Mouse (Mus musculus): ENCODE measurements around the gene Pfas. TPM values are rescaled to one million over a fixed set of nuclear protein-coding genes. Genes with fewer than 3 reads are reported as not detected.
"Not testable (repeated sequence)": the region's sequence is repeated elsewhere in the genome, so short reads cannot be mapped to it uniquely, and the experiment has no call there.

Gene Pfas
- polyA plus RNA-seq, 1 experiment from 2014 or later, result 14.3 TPM

DNA sequence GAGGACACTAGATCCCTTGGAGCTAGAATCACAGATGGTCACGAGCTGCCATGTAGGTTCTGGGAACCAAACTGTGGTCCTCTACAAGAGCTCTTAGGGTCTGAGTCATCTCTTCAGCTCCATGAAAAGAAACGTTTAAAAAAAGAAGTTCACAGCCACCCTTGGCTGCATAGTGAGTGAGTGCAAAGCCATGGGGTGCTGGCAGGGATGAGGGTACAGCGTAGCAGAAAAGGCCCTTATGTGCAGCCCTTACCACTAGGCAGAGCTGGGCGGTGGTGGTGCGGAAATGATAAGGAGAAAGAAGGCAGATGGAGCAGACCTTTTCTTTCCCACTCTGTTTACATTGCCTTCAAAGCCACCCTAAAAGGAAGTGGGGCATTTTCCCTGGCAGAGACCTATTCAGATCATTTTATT lies 28.9 kb downstream of the Pfas start:
- Histone ChIP-seq H3K36me3 (ENCODE audit: control insufficient read depth, insufficient read depth, low read length) (no peaks in the 10 kb centered on the region), H3K9me3 (ENCODE audit: control insufficient read depth, low read length) (no peaks in the 10 kb centered on the region), H3K4me3 (ENCODE audit: control insufficient read depth in 1 of 2, insufficient read depth in 1 of 2, low read depth in 1 of 2, low read length in 2 of 2) (no peak overlapping the region), H3K4me2 (ENCODE audit: low read length) (no peak overlapping the region), H3K9ac (ENCODE audit: low read length) (no peak overlapping the region), H3K27me3 (ENCODE audit: control insufficient read depth, insufficient read depth, low read length) (no peaks in the 10 kb centered on the region), H3K4me1 (ENCODE audit: control insufficient read depth in 2 of 2, insufficient read depth in 2 of 2, low read length in 2 of 2) (no peaks in the 10 kb centered on the region), H3K27ac (replicated peaks in 1 of 2; ENCODE audit: control insufficient read depth in 1 of 2, insufficient read depth in 1 of 2, low read depth in 2 of 2, low read length in 2 of 2) (no peak overlapping the region)
- no peak for ATAC-seq (ENCODE audit: insufficient number of reproducible peaks, insufficient read depth, low FRiP score, low read depth)
- 45% methylated on average over 5 of the region's 5 CpGs for WGBS

DNA sequence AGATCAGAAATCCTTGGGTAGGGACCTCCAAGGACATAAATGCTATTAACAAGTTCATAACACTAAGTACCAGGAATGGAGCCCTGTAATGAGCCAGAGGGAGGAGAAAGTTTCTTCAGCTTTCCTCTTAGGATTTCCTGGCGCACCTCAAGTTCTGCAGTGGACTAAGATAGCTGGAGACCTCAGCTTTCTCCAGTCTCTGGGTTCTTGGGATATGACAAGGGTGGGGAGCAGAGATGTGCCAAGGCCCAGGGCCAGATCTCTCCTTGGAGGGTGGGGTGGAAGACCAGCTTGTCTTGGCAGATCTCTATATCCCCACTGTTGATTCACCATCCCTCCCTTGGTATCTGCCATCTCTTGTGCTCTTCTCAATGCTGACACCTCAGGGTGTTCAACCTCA lies 32.7 kb downstream of the Pfas start:
- Histone ChIP-seq H3K4me1 (ENCODE audit: control insufficient read depth in 2 of 2, insufficient read depth in 2 of 2, low read length in 2 of 2) (peaks cover 20 to 24% of the 10 kb centered on the region in 2 experiments), H3K36me3 (ENCODE audit: control insufficient read depth, insufficient read depth, low read length) (no peaks in the 10 kb centered on the region), H3K4me2 (ENCODE audit: low read length) (no peak overlapping the region), H3K27me3 (ENCODE audit: control insufficient read depth, insufficient read depth, low read length) (no peaks in the 10 kb centered on the region), H3K27ac (replicated peaks in 1 of 2; ENCODE audit: control insufficient read depth in 1 of 2, insufficient read depth in 1 of 2, low read depth in 2 of 2, low read length in 2 of 2) (no peak overlapping the region), H3K4me3 (ENCODE audit: control insufficient read depth in 1 of 2, insufficient read depth in 1 of 2, low read depth in 1 of 2, low read length in 2 of 2) (no peak overlapping the region), H3K9me3 (ENCODE audit: control insufficient read depth, low read length) (no peaks in the 10 kb centered on the region), H3K9ac (ENCODE audit: low read length) (no peak overlapping the region)
- no peak for ATAC-seq (ENCODE audit: insufficient number of reproducible peaks, insufficient read depth, low FRiP score, low read depth)
- WGBS, result 77% methylated on average over 1 of the region's 1 CpGs

DNA sequence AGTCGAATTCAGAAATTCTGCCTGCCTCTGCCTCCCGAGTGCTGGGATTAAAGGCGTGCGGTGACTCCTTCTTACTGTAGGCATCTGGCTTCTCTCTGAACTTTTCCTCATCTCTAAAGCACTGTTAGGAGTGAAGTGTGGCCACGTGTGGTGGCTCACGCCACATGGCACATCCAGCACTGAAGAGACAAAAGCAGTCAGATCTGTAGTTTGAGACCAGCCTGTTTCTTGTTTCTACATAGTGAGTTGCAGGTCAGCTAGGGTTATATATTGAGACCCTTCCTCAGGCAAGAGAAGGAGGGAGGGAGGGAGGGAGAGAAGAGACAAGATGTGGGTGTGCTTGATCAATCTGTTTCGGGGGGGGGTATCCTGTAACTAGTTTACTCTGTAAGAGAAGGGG lies 33.2 kb downstream of the Pfas start, which contains the start of gene Rangrf:
Gene Rangrf, minus strand, starts transcription at position 101 of the 400 bp plus-strand sequence.
- WGBS, result 70% methylated on average over 7 of the region's 7 CpGs
- Histone ChIP-seq H3K27me3 (ENCODE audit: control insufficient read depth, insufficient read depth, low read length) (no peaks in the 10 kb centered on the region), H3K4me3 (ENCODE audit: control insufficient read depth in 1 of 2, insufficient read depth in 1 of 2, low read depth in 1 of 2, low read length in 2 of 2) (peak within 1 kb of the TSS; percentile 48 to 61; a peak in 3 of 4 replicates), H3K4me2 (ENCODE audit: low read length) (peak within 1 kb of the TSS; percentile 76), H3K4me1 (ENCODE audit: control insufficient read depth in 2 of 2, insufficient read depth in 2 of 2, low read length in 2 of 2) (peaks cover 26% of the 10 kb centered on the region in 2 experiments), H3K36me3 (ENCODE audit: control insufficient read depth, insufficient read depth, low read length) (no peaks in the 10 kb centered on the region), H3K27ac (replicated peaks in 1 of 2; ENCODE audit: control insufficient read depth in 1 of 2, insufficient read depth in 1 of 2, low read depth in 2 of 2, low read length in 2 of 2) (no peak within 1 kb of the TSS), H3K9ac (ENCODE audit: low read length) (peak within 1 kb of the TSS; percentile 60), H3K9me3 (ENCODE audit: control insufficient read depth, low read length) (no peaks in the 10 kb centered on the region)
- ATAC-seq (ENCODE audit: insufficient number of reproducible peaks, insufficient read depth, low FRiP score, low read depth), result no peak

DNA sequence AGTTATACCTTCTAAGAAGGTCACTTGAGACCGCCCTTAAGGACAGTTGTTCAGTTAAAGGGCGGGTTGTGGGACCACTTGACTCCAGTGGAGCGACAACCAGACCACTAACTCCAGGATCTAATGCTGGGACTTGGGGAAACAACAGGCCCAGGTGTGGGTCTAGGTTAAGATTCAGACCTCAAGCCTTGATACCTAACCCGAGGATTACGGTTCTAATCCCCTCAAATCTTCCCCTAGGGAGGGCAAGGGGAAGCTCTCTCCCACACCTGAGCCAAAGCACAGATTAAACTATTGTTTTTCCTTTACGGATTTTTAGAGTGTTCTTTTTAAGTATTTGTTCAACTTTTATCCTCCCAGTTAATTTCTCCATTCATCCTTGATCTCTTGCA lies 34.2 kb downstream of the Pfas start:
- no peak for ATAC-seq (ENCODE audit: insufficient number of reproducible peaks, insufficient read depth, low FRiP score, low read depth)
- peak overlapping the region; percentile 60 for H3K9ac ChIP-seq (ENCODE audit: low read length)
- peaks cover 27 to 29% of the 10 kb centered on the region in 2 experiments for H3K4me1 ChIP-seq (ENCODE audit: control insufficient read depth in 2 of 2, insufficient read depth in 2 of 2, low read length in 2 of 2)

DNA sequence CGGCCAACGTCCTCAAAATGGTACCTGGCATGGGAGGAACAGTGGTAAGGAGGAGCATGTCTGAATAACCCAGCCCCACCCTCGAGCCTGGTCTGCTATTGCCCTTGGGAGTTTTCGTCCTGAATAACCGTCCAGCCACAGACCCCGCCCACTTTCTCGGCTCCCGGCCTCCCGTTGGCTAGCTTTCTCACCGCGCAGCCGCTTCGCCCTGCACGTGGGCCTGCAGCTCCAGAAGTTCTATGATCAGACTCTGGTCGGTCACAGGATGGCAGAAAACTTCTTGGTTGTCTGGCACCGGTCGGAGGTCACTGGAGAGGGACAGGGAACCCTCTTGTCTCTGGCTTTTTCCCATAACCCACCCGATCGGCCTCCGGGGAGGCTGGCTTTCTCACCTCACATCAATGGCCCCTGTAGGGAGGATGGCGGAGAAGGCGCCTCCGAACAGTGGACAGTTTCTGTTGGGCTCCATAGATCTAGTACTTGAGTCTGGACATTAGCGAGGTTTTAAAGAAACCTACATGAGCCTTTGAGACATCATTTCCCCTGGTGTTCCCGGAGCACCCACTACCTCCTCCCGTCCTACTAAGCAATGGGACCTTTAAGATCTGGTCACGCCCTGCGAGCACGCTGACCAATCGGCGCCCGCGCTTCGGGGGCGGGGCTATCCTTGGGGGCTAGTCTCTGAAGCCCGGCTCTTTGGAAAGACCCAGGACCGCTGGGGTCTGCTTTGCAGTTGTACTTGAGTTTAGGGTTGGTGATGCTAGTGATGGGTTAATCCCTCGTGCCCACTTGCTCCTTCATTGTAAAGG lies 34.8 kb downstream of the Pfas start:
- under 1% methylated on average over 37 of the region's 38 CpGs for WGBS
- not testable (repeated sequence) for H3K36me3 ChIP-seq (ENCODE audit: control insufficient read depth, insufficient read depth, low read length); H3K9me3 ChIP-seq (ENCODE audit: control insufficient read depth, low read length); H3K27me3 ChIP-seq (ENCODE audit: control insufficient read depth, insufficient read depth, low read length)
- Histone ChIP-seq H3K9ac (ENCODE audit: low read length) (peak overlapping the region; percentile 64), H3K4me1 (ENCODE audit: control insufficient read depth in 2 of 2, insufficient read depth in 2 of 2, low read length in 2 of 2) (peaks cover 28 to 29% of the 10 kb centered on the region in 2 experiments), H3K27ac (replicated peaks in 1 of 2; ENCODE audit: control insufficient read depth in 1 of 2, insufficient read depth in 1 of 2, low read depth in 2 of 2, low read length in 2 of 2) (peak overlapping the region; percentile 26 to 49; a peak in 1 of 4 replicates), H3K4me2 (ENCODE audit: low read length) (peak overlapping the region; percentile 76), H3K4me3 (ENCODE audit: control insufficient read depth in 1 of 2, insufficient read depth in 1 of 2, low read depth in 1 of 2, low read length in 2 of 2) (peak overlapping the region; percentile 48 to 61)
- peak; percentile 77 for ATAC-seq (ENCODE audit: insufficient number of reproducible peaks, insufficient read depth, low FRiP score, low read depth)

More for the DNA sequence above, 34.2 kb downstream of the Pfas start:
- Histone ChIP-seq H3K27ac (replicated peaks in 1 of 2; ENCODE audit: control insufficient read depth in 1 of 2, insufficient read depth in 1 of 2, low read depth in 2 of 2, low read length in 2 of 2) (no peak overlapping the region), H3K4me2 (ENCODE audit: low read length) (peak overlapping the region; percentile 76), H3K9me3 (ENCODE audit: control insufficient read depth, low read length) (no peaks in the 10 kb centered on the region), H3K36me3 (ENCODE audit: control insufficient read depth, insufficient read depth, low read length) (no peaks in the 10 kb centered on the region), H3K4me3 (ENCODE audit: control insufficient read depth in 1 of 2, insufficient read depth in 1 of 2, low read depth in 1 of 2, low read length in 2 of 2) (peak overlapping the region; percentile 48 to 61), H3K27me3 (ENCODE audit: control insufficient read depth, insufficient read depth, low read length) (no peaks in the 10 kb centered on the region)
- WGBS, result 26% methylated on average over 6 of the region's 6 CpGs

DNA sequence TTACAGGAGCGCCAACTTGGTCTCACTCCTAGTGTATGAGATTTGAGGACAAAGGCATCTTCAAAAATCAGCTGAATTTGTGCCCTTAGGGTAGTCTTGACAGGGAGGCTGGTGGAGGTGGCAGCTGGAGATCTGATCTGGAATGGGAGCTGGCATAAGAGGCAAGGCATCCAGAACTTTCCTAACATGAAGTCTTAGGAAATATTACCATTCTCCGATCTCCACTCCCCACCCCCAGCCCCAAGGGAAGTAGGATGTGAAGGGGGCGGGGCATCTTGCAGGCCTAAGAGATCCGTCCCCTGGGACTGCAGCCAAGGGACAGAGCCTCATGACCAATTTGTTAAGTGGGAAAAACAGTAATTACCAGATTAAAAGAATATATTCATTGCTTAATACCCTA lies 38.0 kb downstream of the Pfas start:
- H3K27me3 ChIP-seq (ENCODE audit: control insufficient read depth, insufficient read depth, low read length), result no peaks in the 10 kb centered on the region
- peaks cover 33 to 37% of the 10 kb centered on the region in 2 experiments for H3K4me1 ChIP-seq (ENCODE audit: control insufficient read depth in 2 of 2, insufficient read depth in 2 of 2, low read length in 2 of 2)
- H3K9me3 ChIP-seq (ENCODE audit: control insufficient read depth, low read length), result no peaks in the 10 kb centered on the region
- 63% methylated on average over 4 of the region's 4 CpGs for WGBS
- H3K4me3 ChIP-seq (ENCODE audit: control insufficient read depth in 1 of 2, insufficient read depth in 1 of 2, low read depth in 1 of 2, low read length in 2 of 2), result no peak overlapping the region
- H3K27ac ChIP-seq (replicated peaks in 1 of 2; ENCODE audit: control insufficient read depth in 1 of 2, insufficient read depth in 1 of 2, low read depth in 2 of 2, low read length in 2 of 2), result no peak overlapping the region
- ATAC-seq (ENCODE audit: insufficient number of reproducible peaks, insufficient read depth, low FRiP score, low read depth), result no peak
- no peak overlapping the region for H3K4me2 ChIP-seq (ENCODE audit: low read length)
- H3K9ac ChIP-seq (ENCODE audit: low read length), result no peak overlapping the region
- H3K36me3 ChIP-seq (ENCODE audit: control insufficient read depth, insufficient read depth, low read length), result no peaks in the 10 kb centered on the region

DNA sequence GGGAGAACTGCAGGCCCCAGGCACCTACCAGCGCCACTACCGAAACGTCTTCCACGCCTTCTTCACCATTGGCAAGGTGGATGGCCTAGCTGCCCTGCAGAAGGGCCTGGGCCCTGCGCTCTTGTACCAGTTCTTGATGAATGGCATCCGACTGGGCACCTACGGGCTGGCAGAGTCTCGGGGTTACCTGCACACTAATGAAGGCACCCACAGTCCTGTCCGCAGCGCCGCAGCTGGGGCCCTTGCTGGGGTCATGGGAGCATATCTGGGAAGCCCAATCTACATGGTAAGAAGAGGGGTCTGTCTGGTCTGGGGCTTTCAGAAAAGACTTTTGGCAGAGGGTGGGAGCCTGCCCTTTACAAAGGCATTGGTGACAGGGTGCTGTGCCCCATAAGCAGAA lies 39.5 kb downstream of the Pfas start:
- WGBS, result 85% methylated on average over 11 of the region's 11 CpGs
- Histone ChIP-seq H3K4me1 (ENCODE audit: control insufficient read depth in 2 of 2, insufficient read depth in 2 of 2, low read length in 2 of 2) (peaks cover 29 to 37% of the 10 kb centered on the region in 2 experiments), H3K4me2 (ENCODE audit: low read length) (no peak overlapping the region), H3K4me3 (ENCODE audit: control insufficient read depth in 1 of 2, insufficient read depth in 1 of 2, low read depth in 1 of 2, low read length in 2 of 2) (no peak overlapping the region), H3K9ac (ENCODE audit: low read length) (no peak overlapping the region), H3K36me3 (ENCODE audit: control insufficient read depth, insufficient read depth, low read length) (no peaks in the 10 kb centered on the region), H3K27me3 (ENCODE audit: control insufficient read depth, insufficient read depth, low read length) (no peaks in the 10 kb centered on the region), H3K27ac (replicated peaks in 1 of 2; ENCODE audit: control insufficient read depth in 1 of 2, insufficient read depth in 1 of 2, low read depth in 2 of 2, low read length in 2 of 2) (no peak overlapping the region), H3K9me3 (ENCODE audit: control insufficient read depth, low read length) (no peaks in the 10 kb centered on the region)
- ATAC-seq (ENCODE audit: insufficient number of reproducible peaks, insufficient read depth, low FRiP score, low read depth), result no peak
